In genomic region chr6:114930038-114930591, GRCm38 (mm10) we compare ENCODE assay signal across 8 mouse cellular contexts. TPM values are rescaled to one million over a fixed set of nuclear protein-coding genes. Genes with fewer than 3 reads are reported as not detected.
DNase-seq lines count a peak whose midpoint lies in the region; ATAC-seq lines count a peak whose summit lies in the region.

No protein-coding gene starts in this region.

- ATAC-seq in heart, embryonic 15.5 days (replicated peaks; ENCODE audit: insufficient number of reproducible peaks, insufficient read depth, low FRiP score, low read depth), result no peak
- peak; percentile 50 for ATAC-seq in liver, embryonic 13.5 days (ENCODE audit: low read depth)
- peak; percentile 53 for ATAC-seq in stomach, embryonic 16.5 days (ENCODE audit: insufficient read depth, low FRiP score)

- 60% methylated on average over 11 of the region's 11 CpGs for WGBS in heart, embryonic 15.5 days
- 39% methylated on average over 11 of the region's 11 CpGs for WGBS in liver, embryonic 13.5 days (ENCODE audit: insufficient replicate concordance)
- 38% methylated on average over 11 of the region's 11 CpGs for WGBS in stomach, embryonic 16.5 days
- WGBS in heart, embryonic 10.5 days, result 58% methylated on average over 11 of the region's 11 CpGs

- no peaks in the 10 kb centered on the region for H3K27me3 ChIP-seq in heart, embryonic 15.5 days
- H3K27me3 ChIP-seq in liver, embryonic 13.5 days, result no peaks in the 10 kb centered on the region
- H3K27me3 ChIP-seq in stomach, embryonic 16.5 days (ENCODE audit: control insufficient read depth, insufficient read depth, low read length), result no peaks in the 10 kb centered on the region
- 0 out of 2 replicates have a peak, but pooled peaks cover 3% of the 10 kb centered on the region for H3K27me3 ChIP-seq in heart, embryonic 10.5 days (ENCODE audit: insufficient read depth, poor library complexity, severe bottlenecking)

- peaks cover 21% of the 10 kb centered on the region for H3K4me1 ChIP-seq in heart, embryonic 15.5 days (replicated peaks)
- peaks cover 8% of the 10 kb centered on the region for H3K4me1 ChIP-seq in liver, embryonic 13.5 days (replicated peaks)
- peaks cover 17% of the 10 kb centered on the region for H3K4me1 ChIP-seq in stomach, embryonic 16.5 days (ENCODE audit: control insufficient read depth, insufficient read depth, low read length)
- peaks cover 36% of the 10 kb centered on the region; the same call in 1 of the 2 replicates for H3K4me1 ChIP-seq in heart, embryonic 10.5 days

- H3K9me3 ChIP-seq in heart, embryonic 15.5 days (replicated peaks), result peaks cover 4% of the 10 kb centered on the region; the same call in 1 of the 2 replicates
- H3K9me3 ChIP-seq in liver, embryonic 13.5 days (replicated peaks), result peaks cover 6% of the 10 kb centered on the region; the same call in 1 of the 2 replicates
- H3K9me3 ChIP-seq in stomach, embryonic 16.5 days (replicated peaks; ENCODE audit: control insufficient read depth, low read length), result peaks cover 6% of the 10 kb centered on the region; the same call in 1 of the 2 replicates
- H3K9me3 ChIP-seq in heart, embryonic 10.5 days, result 0 out of 2 replicates have a peak, but pooled peaks cover 2% of the 10 kb centered on the region

- H3K36me3 ChIP-seq in heart, embryonic 15.5 days, result no peaks in the 10 kb centered on the region
- H3K36me3 ChIP-seq in liver, embryonic 13.5 days, result no peaks in the 10 kb centered on the region
- no peaks in the 10 kb centered on the region; the same call in 1 of the 2 replicates for H3K36me3 ChIP-seq in stomach, embryonic 16.5 days (ENCODE audit: control insufficient read depth, insufficient read depth, low read length)
- no peaks in the 10 kb centered on the region for H3K36me3 ChIP-seq in heart, embryonic 10.5 days

- H3K9ac ChIP-seq in heart, embryonic 15.5 days, result no peak overlapping the region
- H3K9ac ChIP-seq in liver, embryonic 13.5 days, result no peak overlapping the region
- H3K9ac ChIP-seq in stomach, embryonic 16.5 days (ENCODE audit: low read length), result peak overlapping the region; percentile 45; the same call in 1 of the 2 replicates

- intact Hi-C loops in heart, postnatal 14 days (cut with DNase I), result no loop called here

- no peak for DNase-seq in heart, postnatal 14 days
- DNase-seq in Muller cell, postnatal 12 days (ENCODE audit: inconsistent ontology term), result peak; percentile 22
- DNase-seq in induced T-regulatory cell, adult 2 months (ENCODE audit: low read depth), result peak; percentile 86
- no peak for DNase-seq in liver, embryonic 13.5 days
- DNase-seq in frontal cortex, postnatal 10 days (ENCODE audit: low spot score in 2 of 2), result no peak
- no peak for DNase-seq in heart, embryonic 10.5 days (ENCODE audit: low spot score)

- no peak overlapping the region for H3K4me3 ChIP-seq in heart, embryonic 15.5 days
- 0 out of 2 replicates have a peak overlapping the region, but pooled peaks have one; percentile 8 for H3K4me3 ChIP-seq in liver, embryonic 13.5 days (replicated peaks)
- H3K4me3 ChIP-seq in stomach, embryonic 16.5 days (replicated peaks; ENCODE audit: low read length), result no peak overlapping the region
- H3K4me3 ChIP-seq in heart, embryonic 10.5 days, result no peak overlapping the region

- no peak overlapping the region for H3K27ac ChIP-seq in heart, embryonic 15.5 days
- no peak overlapping the region for H3K27ac ChIP-seq in liver, embryonic 13.5 days
- H3K27ac ChIP-seq in stomach, embryonic 16.5 days (ENCODE audit: low read length), result peak overlapping the region; percentile 22; the same call in 1 of the 2 replicates
- H3K27ac ChIP-seq in heart, embryonic 10.5 days, result no peak overlapping the region

- peak overlapping the region; percentile 22; the same call in 1 of the 2 replicates for H3K4me2 ChIP-seq in heart, embryonic 15.5 days
- H3K4me2 ChIP-seq in liver, embryonic 13.5 days, result peak overlapping the region; percentile 49
- peak overlapping the region; percentile 37 for H3K4me2 ChIP-seq in stomach, embryonic 16.5 days (ENCODE audit: low read depth, low read length)

RNA-seq across cellular contexts. Expression of gene Vgll4, which starts 39.7 kb away (rescaled TPM):
- 65.4 and 69.6 TPM in 2 replicates for polyA plus RNA-seq in heart, embryonic 15.5 days (2015; fragmentation: Nextera tagmentation; extraction: Ambion mirVana)
- total RNA-seq in heart, postnatal 14 days (2021), result 10 to 100 TPM; 28.4 to 29.5 TPM
- 13.9 and 14.6 TPM in 2 replicates for polyA plus RNA-seq in liver, embryonic 13.5 days (2015; fragmentation: Nextera tagmentation; extraction: Ambion mirVana)
- 75.1 and 77.1 TPM in 2 replicates for polyA plus RNA-seq in stomach, embryonic 16.5 days (2015; fragmentation: Nextera tagmentation; extraction: Ambion mirVana)
- polyA plus RNA-seq in heart, embryonic 10.5 days (2016; fragmentation: Nextera tagmentation; extraction: Ambion mirVana), result 58.5 and 76.8 TPM in 2 replicates

Comparison
In these comparisons a context has a peak if more than half of its experiments do, and no peak if none do; other contexts are left out.
1. DNase-seq: peak in Muller cell, postnatal 12 days (single experiment) and induced T-regulatory cell, adult 2 months (single experiment); none in heart, postnatal 14 days (0 of 2), liver, embryonic 13.5 days (single experiment), frontal cortex, postnatal 10 days (0 of 2) and heart, embryonic 10.5 days (single experiment).
2. Peak in every context shown above with its lines, with median percentiles within 50 percentile points of each other: H3K4me2 ChIP-seq.